Mouse (Mus musculus) thymus, adult 2 months (tissue): ENCODE measurements around the gene Rasa3.

Experiments used
- CTCF ChIP-seq: fragments of 200-500 bp; IDR thresholded peaks from 2 replicates; pipeline ENCODE4 v1.5.1; 2012; ENCODE audit warnings: mild to moderate bottlenecking, control low read depth, low read length, moderate library complexity, borderline replicate concordance; ENCODE audit not compliant: control insufficient read depth, poor library complexity, insufficient read depth; ENCODE audit errors: extremely low read depth
- POLR2A ChIP-seq: fragments of 200-500 bp; IDR thresholded peaks from 2 replicates; pipeline ENCODE4 v1.6.1; 2012; ENCODE audit warnings: mild to moderate bottlenecking, low read length, control low read depth, moderate library complexity; ENCODE audit not compliant: control insufficient read depth, poor library complexity, insufficient read depth; ENCODE audit errors: extremely low read depth

DNA sequence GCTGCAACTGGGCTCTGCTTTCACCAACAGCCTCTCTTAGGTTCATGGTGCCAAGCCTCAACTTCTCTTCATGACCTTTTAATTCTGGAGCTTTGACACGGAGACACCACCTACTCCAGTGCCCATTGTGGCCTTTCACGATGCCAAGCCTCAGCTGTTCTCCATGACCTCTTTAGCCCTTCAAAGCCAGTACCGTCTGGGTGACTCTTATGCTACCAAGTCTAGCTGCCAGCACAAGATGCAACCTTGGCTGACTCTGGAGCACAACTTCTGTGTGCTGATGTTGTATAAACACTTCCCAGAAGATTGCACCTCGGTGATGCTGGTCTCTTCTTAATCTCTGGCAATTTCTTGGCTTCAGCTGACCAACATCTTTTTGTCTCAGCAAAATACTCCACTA, 131.0 kb downstream of the Rasa3 start:
- no peak for TF ChIP-seq CTCF
- TF ChIP-seq POLR2A = no peak
